Mouse (Mus musculus) kidney, postnatal 0 days (tissue): ENCODE results near the gene Xylt2. TPM values are rescaled to one million over a fixed set of nuclear protein-coding genes. Genes with fewer than 3 reads are reported as not detected.
"Not testable (repeated sequence)": the region's sequence is repeated elsewhere in the genome, so short reads cannot be mapped to it uniquely, and the experiment has no call there.

Experiments
- ATAC-seq: fragments of 200-750 bp; cut with Nextera tagmentation; replicated peaks from 2 replicates; pipeline ENCODE4 v1.8.0; 2017; ENCODE audit warnings: low read depth, moderate number of reproducible peaks, moderate TSS enrichment, moderate library complexity; ENCODE audit not compliant: low FRiP score
- DNase-seq: peaks from one replicate; pipeline ENCODE4 v3.0.0-alpha.2; 2016; ENCODE audit warnings: low spot score
- H3K27ac ChIP-seq: fragments of 300-500 bp; sonication (generic); 2 replicates; pipeline ENCODE4 v1.5.1; 2014; ENCODE audit warnings: mild to moderate bottlenecking
- H3K27me3 ChIP-seq: fragments of 300-500 bp; sonication (generic); 2 replicates; pipeline ENCODE4 v1.6.1; 2014; ENCODE audit warnings: low read length, mixed read lengths; ENCODE audit not compliant: insufficient read depth
- H3K36me3 ChIP-seq: fragments of 300-500 bp; sonication (generic); 2 replicates; pipeline ENCODE4 v1.6.1; 2014; ENCODE audit warnings: low read length, mixed read lengths; ENCODE audit not compliant: insufficient read depth
- H3K4me1 ChIP-seq: fragments of 300-500 bp; sonication (generic); replicated peaks from 2 replicates; pipeline ENCODE4 v1.6.1; 2014; ENCODE audit warnings: antibody characterized with exemption, low read length, mixed read lengths; ENCODE audit not compliant: insufficient read depth
- H3K4me2 ChIP-seq: fragments of 300-500 bp; sonication (generic); 2 replicates; pipeline ENCODE4 v1.6.1; 2014; ENCODE audit warnings: mild to moderate bottlenecking, low read length, moderate library complexity, mixed read lengths
- H3K4me3 ChIP-seq: fragments of 300-500 bp; sonication (generic); replicated peaks from 2 replicates; pipeline ENCODE4 v1.5.1; 2014; ENCODE audit warnings: low read depth, low read length
- H3K9ac ChIP-seq: fragments of 300-500 bp; sonication (generic); 2 replicates; pipeline ENCODE4 v1.6.1; 2014; ENCODE audit warnings: low read depth, low read length
- H3K9me3 ChIP-seq: fragments of 300-500 bp; sonication (generic); replicated peaks from 2 replicates; pipeline ENCODE4 v1.6.1; 2016; ENCODE audit warnings: low read length, inconsistent platforms, mixed read lengths
- CTCF ChIP-seq: IDR thresholded peaks from 2 replicates; pipeline ENCODE4 v1.5.1; 2016; ENCODE audit warnings: antibody characterized with exemption, low read depth, mild to moderate bottlenecking, moderate library complexity
- WGBS: fragments of 180-500 bp; shearing (Covaris S2); extraction: QIAGEN DNeasy Blood & Tissue Kit; methylation state at CpG from one replicate; pipeline ENCODE4 v1.1.7; 2014; 5-methylcytosine and 5-hydroxymethylcytosine counted together
- polyA plus RNA-seq: library from polyadenylated mRNA; unstranded; fragments of >200 nt; fragmentation: Nextera tagmentation; extraction: Ambion mirVana; gene quantifications from 2 replicates; pipeline ENCODE4 v1.2.1, GENCODE M21; 2015

Gene Xylt2
- polyA plus RNA-seq, 1 experiment from 2014 or later, result 21.4 TPM

DNA sequence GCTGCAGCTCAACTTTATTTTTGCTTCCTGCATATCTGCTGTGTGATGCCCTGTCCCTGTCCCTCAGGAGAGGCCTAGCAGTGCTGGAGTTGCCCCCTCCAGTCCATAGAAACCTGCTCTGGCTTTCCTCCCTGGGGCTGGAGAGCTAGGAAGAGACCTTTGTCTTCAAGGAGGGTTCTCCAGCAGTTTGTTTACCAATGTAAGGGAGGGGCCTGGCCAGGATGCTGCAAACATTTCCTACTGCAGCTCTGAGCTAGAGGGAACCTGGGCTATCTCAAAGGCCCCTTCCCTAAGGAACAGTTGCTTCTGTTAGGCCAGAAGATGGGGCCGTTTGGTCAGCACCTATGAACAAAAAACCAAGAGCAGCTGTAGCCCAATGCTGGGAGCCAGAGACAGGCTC, 16.0 kb downstream of the Xylt2 start:
- Histone ChIP-seq H3K27ac (no peak overlapping the region), H3K27me3 (no peaks in the 10 kb centered on the region), H3K36me3 (peaks cover 38% of the 10 kb centered on the region), H3K4me3 (no peak overlapping the region), H3K9me3 (no peaks in the 10 kb centered on the region), H3K4me1 (no peaks in the 10 kb centered on the region), H3K9ac (no peak overlapping the region), H3K4me2 (no peak overlapping the region)
- TF ChIP-seq CTCF, result no peak
- DNase-seq, result no peak
- no peak for ATAC-seq
- WGBS, result 59% methylated on average over 1 of the region's 1 CpGs

DNA sequence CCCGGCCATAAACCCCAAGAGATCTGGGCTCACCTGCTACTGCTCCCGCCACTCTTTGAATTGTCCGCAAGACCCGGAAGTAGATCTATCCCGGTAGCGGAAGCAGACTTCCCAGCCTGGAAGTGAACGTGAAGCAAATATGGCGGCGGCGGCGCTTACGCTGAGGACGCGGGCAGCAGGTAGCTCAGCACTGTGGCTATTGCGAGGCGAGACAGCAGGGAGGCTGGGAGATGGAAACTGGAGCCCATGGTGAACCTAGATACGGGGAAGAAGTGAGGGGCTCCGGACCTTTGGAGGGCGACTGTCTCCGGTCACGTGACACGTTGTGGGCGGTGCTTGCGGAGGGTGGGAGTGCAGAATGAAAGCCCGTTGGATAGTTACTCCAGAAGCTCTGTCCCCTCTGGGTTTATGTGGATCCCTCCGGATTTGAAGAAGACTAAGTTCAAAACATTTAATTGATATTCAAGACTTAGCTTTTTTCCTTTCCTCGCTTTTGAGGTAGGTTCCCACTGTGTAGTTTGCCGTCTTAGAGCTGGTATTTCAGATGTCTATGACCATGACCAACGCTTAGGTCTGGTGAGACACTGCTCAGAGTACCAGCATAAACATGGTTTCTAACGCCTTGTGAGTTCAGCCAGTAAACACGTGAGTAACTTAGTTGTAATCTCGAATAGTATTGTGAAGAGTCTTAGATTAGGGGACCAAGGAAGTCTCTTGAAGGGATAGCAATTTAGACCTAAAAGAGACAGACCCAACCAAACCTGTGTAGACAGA, 23.5 kb downstream of the Xylt2 start, which contains the start of the genes Mrpl27 and Eme1:
Gene Mrpl27, plus strand, starts transcription at position 105 of the 774 bp plus-strand sequence.
Gene Eme1, minus strand, starts transcription at position 302 of the 774 bp plus-strand sequence.
- no peaks in the 10 kb centered on the region for H3K27me3 ChIP-seq
- H3K36me3 ChIP-seq, result peaks cover 6% of the 10 kb centered on the region; the same call in 1 of the 2 replicates
- WGBS, result 1% methylated on average over 32 of the region's 32 CpGs
- peak within 1 kb of the TSS; percentile 65 for H3K4me2 ChIP-seq
- ATAC-seq (peak; percentile 83), DNase-seq (peak; percentile 91)
- 0 out of 2 replicates have a peak, but pooled peaks cover 6% of the 10 kb centered on the region for H3K4me1 ChIP-seq
- peak within 1 kb of the TSS; percentile 78 for H3K9ac ChIP-seq
- peak within 1 kb of the TSS; percentile 94 for H3K27ac ChIP-seq
- H3K4me3 ChIP-seq, result peak within 1 kb of the TSS; percentile 73
- no peaks in the 10 kb centered on the region for H3K9me3 ChIP-seq
- TF ChIP-seq CTCF, result 0 out of 2 replicates have a peak, but pooled peaks have one; percentile 3

GRCm38 (mm10) chr11:94652973-94653372, 24.3 kb downstream of the Xylt2 start:
- no peak for ATAC-seq
- TF ChIP-seq CTCF, result no peak
- 0 out of 2 replicates have a peak overlapping the region, but pooled peaks have one; percentile 78 for H3K9ac ChIP-seq
- no peaks in the 10 kb centered on the region for H3K9me3 ChIP-seq
- 0 out of 2 replicates have a peak, but pooled peaks cover 6% of the 10 kb centered on the region for H3K4me1 ChIP-seq
- no peak for DNase-seq
- no peak overlapping the region for H3K27ac ChIP-seq
- WGBS, result 46% methylated on average over 8 of the region's 8 CpGs
- no peaks in the 10 kb centered on the region for H3K27me3 ChIP-seq
- peaks cover 5% of the 10 kb centered on the region; the same call in 1 of the 2 replicates for H3K36me3 ChIP-seq
- H3K4me3 ChIP-seq, result peak overlapping the region; percentile 73
- peak overlapping the region; percentile 65 for H3K4me2 ChIP-seq

DNA sequence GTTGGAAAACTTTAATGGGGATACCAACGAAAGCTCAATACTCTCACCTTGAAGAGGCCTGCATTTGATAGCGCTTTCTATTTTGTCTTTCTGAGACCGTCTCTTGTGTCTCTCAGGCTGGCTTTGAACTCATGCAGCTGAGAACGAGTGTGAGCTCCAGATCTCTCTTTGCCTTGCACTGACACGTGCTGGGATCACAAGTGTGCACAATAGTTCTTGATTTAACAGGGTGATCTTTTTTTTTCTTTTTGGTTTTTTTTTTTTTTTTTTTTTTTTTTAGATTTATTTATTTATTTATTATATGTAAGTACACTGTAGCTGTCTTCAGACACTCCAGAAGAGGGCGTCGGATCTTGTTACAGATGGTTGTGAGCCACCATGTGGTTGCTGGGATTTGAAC, 26.1 kb downstream of the Xylt2 start:
- not testable (repeated sequence) for H3K4me3 ChIP-seq, H3K4me2 ChIP-seq, H3K9me3 ChIP-seq, H3K27ac ChIP-seq, ATAC-seq, H3K4me1 ChIP-seq, H3K9ac ChIP-seq, DNase-seq, H3K27me3 ChIP-seq
- WGBS, result 94% methylated on average over 5 of the region's 7 CpGs
- 0 out of 2 replicates have a peak, but pooled peaks cover 13% of the 10 kb centered on the region for H3K36me3 ChIP-seq

DNA sequence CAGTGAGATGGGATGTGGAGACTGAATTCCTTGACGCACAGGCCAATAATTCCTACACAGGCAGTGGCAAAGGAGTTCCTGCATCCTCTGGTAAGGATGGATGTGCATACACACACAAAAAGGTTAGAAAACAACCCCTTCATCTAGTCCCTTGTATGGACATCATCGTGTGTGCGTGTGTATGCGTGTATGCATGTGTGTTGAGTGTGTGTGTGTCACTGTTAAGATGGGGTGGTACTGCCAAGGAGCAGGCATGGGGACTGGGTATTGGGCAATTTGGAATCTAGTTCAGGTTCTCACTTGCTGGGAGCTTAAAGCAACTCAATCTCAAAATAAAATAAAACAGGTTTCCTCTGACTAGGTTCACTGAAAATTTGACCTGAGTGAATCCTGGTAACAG, 30.9 kb downstream of the Xylt2 start:
- Histone ChIP-seq H3K4me1 (no peaks in the 10 kb centered on the region), H3K4me3 (no peak overlapping the region), H3K27me3 (no peaks in the 10 kb centered on the region), H3K9me3 (no peaks in the 10 kb centered on the region), H3K4me2 (no peak overlapping the region), H3K36me3 (peaks cover 45% of the 10 kb centered on the region), H3K27ac (no peak overlapping the region), H3K9ac (no peak overlapping the region)
- ATAC-seq (no peak), DNase-seq (no peak)
- no peak for TF ChIP-seq CTCF
- WGBS, result 94% methylated on average over 4 of the region's 4 CpGs

DNA sequence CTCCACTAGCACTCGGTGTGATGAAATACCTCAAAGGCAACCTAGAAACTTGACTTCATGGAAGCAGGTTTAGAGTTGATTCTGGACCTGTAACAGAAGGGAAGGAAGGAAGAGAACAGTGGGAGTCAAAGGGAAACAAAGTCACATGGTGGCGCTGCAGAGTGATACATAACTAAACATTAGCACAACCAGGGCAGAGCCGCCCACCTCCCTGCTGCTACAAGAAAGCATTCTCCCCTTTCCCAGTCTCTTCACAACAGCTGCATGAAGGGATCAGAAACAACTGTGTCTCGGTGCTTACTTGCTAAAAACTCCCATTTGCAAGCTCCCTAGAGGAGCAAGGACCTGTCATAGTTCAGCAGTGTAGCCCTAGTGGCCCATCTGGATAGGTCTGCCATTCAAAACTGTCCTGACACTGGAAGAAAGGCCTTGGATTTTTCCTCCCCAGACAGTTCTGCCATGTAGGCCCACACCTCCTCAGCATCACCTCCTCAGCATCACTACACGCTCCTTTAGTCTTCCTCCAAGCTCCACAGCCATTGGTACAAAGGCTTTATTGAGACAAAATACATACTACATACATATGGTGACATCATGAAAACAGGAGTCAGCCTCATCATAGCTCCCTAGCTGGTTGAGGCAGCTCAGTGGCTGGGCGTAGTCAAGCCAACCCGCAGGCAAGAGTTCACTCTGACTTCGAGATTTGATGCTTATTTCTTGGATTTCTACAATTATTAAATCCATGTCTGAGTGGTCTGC, 32.7 kb downstream of the Xylt2 start:
- Histone ChIP-seq H3K36me3 (peaks cover 60% of the 10 kb centered on the region), H3K9me3 (no peaks in the 10 kb centered on the region), H3K4me1 (no peaks in the 10 kb centered on the region), H3K4me3 (no peak overlapping the region), H3K27me3 (no peaks in the 10 kb centered on the region), H3K4me2 (no peak overlapping the region), H3K27ac (no peak overlapping the region), H3K9ac (no peak overlapping the region)
- no peak for ATAC-seq
- DNase-seq, result no peak
- 87% methylated on average over 8 of the region's 8 CpGs for WGBS
- TF ChIP-seq CTCF, result no peak
